Mouse (Mus musculus): ENCODE data around the gene Lck.

GRCm38 (mm10) chr4:129550295-129550694 lies 23.1 kb downstream of the Lck start:
- TF ChIP-seq POLR2A (IDR thresholded peaks at IDR 0.05; ENCODE audit: extremely low read depth, insufficient read depth, low read length) = no peak
- no peak for TF ChIP-seq CTCF (IDR thresholded peaks at IDR 0.05; ENCODE audit: low read depth, low read length)
